Mouse (Mus musculus): ENCODE data around the gene Ces1a. TPM values are rescaled to one million over a fixed set of nuclear protein-coding genes. Genes with fewer than 3 reads are reported as not detected.

Ces1a gene
- polyA plus RNA-seq, 1 experiment from 2014 or later: not detected

GRCm38 (mm10) chr8:93040776-93041567 is 7.0 kb downstream of the Ces1a start:
- Histone ChIP-seq H3K4me2 (no peak overlapping the region), H3K27me3 (no peaks in the 10 kb centered on the region), H3K9ac (no peak overlapping the region), H3K4me1 (no peaks in the 10 kb centered on the region), H3K9me3 (no peaks in the 10 kb centered on the region), H3K27ac (no peak overlapping the region), H3K36me3 (no peaks in the 10 kb centered on the region), H3K4me3 (no peak overlapping the region)
- 92% methylated on average over 4 of the region's 4 CpGs for WGBS
- no peak for ATAC-seq (ENCODE audit: insufficient number of reproducible peaks, low FRiP score, low TSS enrichment, low read depth)

- no peak for ATAC-seq (ENCODE audit: insufficient number of reproducible peaks, low FRiP score, low TSS enrichment, low read depth)
- 68% methylated on average over 2 of the region's 2 CpGs for WGBS
These were observed 7.7 kb downstream of the Ces1a start for GRCm38 (mm10) chr8:93040256-93040655.

GRCm38 (mm10) chr8:93038831-93039230 is 9.2 kb downstream of the Ces1a start:
- H3K4me2 ChIP-seq: no peak overlapping the region

More at GRCm38 (mm10) chr8:93040256-93040655, 7.7 kb downstream of the Ces1a start:
- H3K4me1 ChIP-seq: no peaks in the 10 kb centered on the region
- no peaks in the 10 kb centered on the region for H3K27me3 ChIP-seq
- H3K9ac ChIP-seq: no peak overlapping the region
- H3K9me3 ChIP-seq: no peaks in the 10 kb centered on the region
- H3K4me3 ChIP-seq: no peak overlapping the region
- H3K4me2 ChIP-seq: no peak overlapping the region
- H3K36me3 ChIP-seq: no peaks in the 10 kb centered on the region
- H3K27ac ChIP-seq: no peak overlapping the region

GRCm38 (mm10) chr8:93030664-93031063 is 17.3 kb downstream of the Ces1a start:
- H3K27ac ChIP-seq: no peak overlapping the region
- H3K9ac ChIP-seq: no peak overlapping the region
- 52% methylated on average over 2 of the region's 2 CpGs for WGBS

More at GRCm38 (mm10) chr8:93038831-93039230, 9.2 kb downstream of the Ces1a start:
- Histone ChIP-seq H3K27ac (no peak overlapping the region), H3K9ac (no peak overlapping the region), H3K4me3 (no peak overlapping the region), H3K4me1 (no peaks in the 10 kb centered on the region), H3K27me3 (no peaks in the 10 kb centered on the region), H3K36me3 (no peaks in the 10 kb centered on the region), H3K9me3 (no peaks in the 10 kb centered on the region)
- 9% methylated on average over 2 of the region's 2 CpGs for WGBS
- no peak for ATAC-seq (ENCODE audit: insufficient number of reproducible peaks, low FRiP score, low TSS enrichment, low read depth)

GRCm38 (mm10) chr8:93021738-93022137 is 26.3 kb downstream of the Ces1a start:
- H3K9me3 ChIP-seq: no peaks in the 10 kb centered on the region
- no peak overlapping the region for H3K4me3 ChIP-seq
- no peaks in the 10 kb centered on the region for H3K27me3 ChIP-seq
- H3K9ac ChIP-seq: no peak overlapping the region
- no peak overlapping the region for H3K27ac ChIP-seq
- no peak overlapping the region for H3K4me2 ChIP-seq
- no peak for ATAC-seq (ENCODE audit: insufficient number of reproducible peaks, low FRiP score, low TSS enrichment, low read depth)
- no peaks in the 10 kb centered on the region for H3K4me1 ChIP-seq
- 69% methylated on average over 5 of the region's 5 CpGs for WGBS
- no peaks in the 10 kb centered on the region for H3K36me3 ChIP-seq

More at GRCm38 (mm10) chr8:93030664-93031063, 17.3 kb downstream of the Ces1a start:
- Histone ChIP-seq H3K4me1 (no peaks in the 10 kb centered on the region), H3K4me3 (no peak overlapping the region), H3K4me2 (no peak overlapping the region), H3K9me3 (no peaks in the 10 kb centered on the region), H3K36me3 (no peaks in the 10 kb centered on the region), H3K27me3 (no peaks in the 10 kb centered on the region)
- no peak for ATAC-seq (ENCODE audit: insufficient number of reproducible peaks, low FRiP score, low TSS enrichment, low read depth)

- Histone ChIP-seq H3K36me3 (no peaks in the 10 kb centered on the region), H3K27ac (no peak overlapping the region), H3K4me1 (no peaks in the 10 kb centered on the region), H3K4me3 (no peak overlapping the region), H3K27me3 (no peaks in the 10 kb centered on the region), H3K4me2 (no peak overlapping the region), H3K9ac (no peak overlapping the region), H3K9me3 (no peaks in the 10 kb centered on the region)
- ATAC-seq (ENCODE audit: insufficient number of reproducible peaks, low FRiP score, low TSS enrichment, low read depth): no peak
- whole genome bisulfite sequencing: 69% methylated on average over 4 of the region's 4 CpGs
These were observed 33.7 kb downstream of the Ces1a start for GRCm38 (mm10) chr8:93014300-93014699.

- Histone ChIP-seq H3K27me3 (no peaks in the 10 kb centered on the region), H3K4me1 (no peaks in the 10 kb centered on the region), H3K36me3 (no peaks in the 10 kb centered on the region), H3K9me3 (no peaks in the 10 kb centered on the region), H3K4me3 (no peak overlapping the region), H3K9ac (no peak overlapping the region), H3K4me2 (no peak overlapping the region), H3K27ac (no peak overlapping the region)
- 73% methylated on average over 6 of the region's 6 CpGs for WGBS
- ATAC-seq (ENCODE audit: insufficient number of reproducible peaks, low FRiP score, low TSS enrichment, low read depth): no peak
These were observed 35.8 kb downstream of the Ces1a start for GRCm38 (mm10) chr8:93012226-93012625.

- 10% methylated on average over 9 of the region's 9 CpGs for WGBS
- peak; percentile 40; the same call in 1 of the 2 replicates for ATAC-seq (ENCODE audit: insufficient number of reproducible peaks, low FRiP score, low TSS enrichment, low read depth)
- Histone ChIP-seq H3K9me3 (no peaks in the 10 kb centered on the region), H3K36me3 (no peaks in the 10 kb centered on the region), H3K27me3 (no peaks in the 10 kb centered on the region), H3K4me3 (no peak overlapping the region), H3K4me1 (no peaks in the 10 kb centered on the region), H3K4me2 (no peak overlapping the region), H3K9ac (no peak overlapping the region), H3K27ac (no peak overlapping the region)
These were observed 36.6 kb downstream of the Ces1a start for GRCm38 (mm10) chr8:93011439-93011838.

- WGBS: 27% methylated on average over 5 of the region's 5 CpGs
- ATAC-seq (ENCODE audit: insufficient number of reproducible peaks, low FRiP score, low TSS enrichment, low read depth): no peak
- Histone ChIP-seq H3K4me3 (no peak overlapping the region), H3K27me3 (no peaks in the 10 kb centered on the region), H3K36me3 (no peaks in the 10 kb centered on the region), H3K4me2 (no peak overlapping the region), H3K9ac (no peak overlapping the region), H3K27ac (no peak overlapping the region), H3K4me1 (no peaks in the 10 kb centered on the region), H3K9me3 (no peaks in the 10 kb centered on the region)
These were observed 37.7 kb downstream of the Ces1a start for GRCm38 (mm10) chr8:93010286-93010685.

- no peak overlapping the region for H3K4me2 ChIP-seq
- no peaks in the 10 kb centered on the region for H3K4me1 ChIP-seq
- H3K36me3 ChIP-seq: no peaks in the 10 kb centered on the region
- 41% methylated on average over 2 of the region's 2 CpGs for WGBS
- no peak overlapping the region for H3K27ac ChIP-seq
- peaks cover 6% of the 10 kb centered on the region; the same call in 1 of the 2 replicates for H3K27me3 ChIP-seq
- no peaks in the 10 kb centered on the region for H3K9me3 ChIP-seq
- ATAC-seq (ENCODE audit: insufficient number of reproducible peaks, low FRiP score, low TSS enrichment, low read depth): no peak
- no peak overlapping the region for H3K4me3 ChIP-seq
- no peak overlapping the region for H3K9ac ChIP-seq
These were observed 49.4 kb downstream of the Ces1a start for GRCm38 (mm10) chr8:92998600-92998999.

- H3K9me3 ChIP-seq: no peaks in the 10 kb centered on the region
- H3K36me3 ChIP-seq: no peaks in the 10 kb centered on the region
- H3K27ac ChIP-seq: no peak overlapping the region
- no peak for ATAC-seq (ENCODE audit: insufficient number of reproducible peaks, low FRiP score, low TSS enrichment, low read depth)
- peaks cover 6% of the 10 kb centered on the region; the same call in 1 of the 2 replicates for H3K27me3 ChIP-seq
- H3K4me1 ChIP-seq: no peaks in the 10 kb centered on the region
- no peak overlapping the region for H3K4me3 ChIP-seq
- H3K9ac ChIP-seq: no peak overlapping the region
- no peak overlapping the region for H3K4me2 ChIP-seq
- WGBS: 26% methylated on average over 5 of the region's 5 CpGs
These were observed 51.2 kb downstream of the Ces1a start for GRCm38 (mm10) chr8:92996840-92997239.

- no peaks in the 10 kb centered on the region for H3K9me3 ChIP-seq
- no peaks in the 10 kb centered on the region for H3K4me1 ChIP-seq
- no peaks in the 10 kb centered on the region for H3K27me3 ChIP-seq
- ATAC-seq (ENCODE audit: insufficient number of reproducible peaks, low FRiP score, low TSS enrichment, low read depth): no peak
- no peak overlapping the region for H3K9ac ChIP-seq
- H3K4me2 ChIP-seq: no peak overlapping the region
- no peaks in the 10 kb centered on the region for H3K36me3 ChIP-seq
- H3K27ac ChIP-seq: no peak overlapping the region
- 60% methylated on average over 2 of the region's 2 CpGs for WGBS
- H3K4me3 ChIP-seq: no peak overlapping the region
These were observed 63.6 kb downstream of the Ces1a start for GRCm38 (mm10) chr8:92984376-92984775.

Measured in limb, embryonic 15.5 days (tissue).